Mouse (Mus musculus) granulocyte monocyte progenitor cell, adult 5-6 weeks (primary cell): ENCODE measurements around the gene Klf11. TPM values are rescaled to one million over a fixed set of nuclear protein-coding genes. Genes with fewer than 3 reads are reported as not detected.

Experiments used
- ATAC-seq: replicated peaks from 2 replicates; pipeline ENCODE4 v1.8.0; 2016; ENCODE audit warnings: mild to moderate bottlenecking, moderate TSS enrichment, inconsistent platforms; ENCODE audit not compliant: poor library complexity, severe bottlenecking
- total RNA-seq, 2 experiments: library from RNA; stranded (forward) in 1 of 2; stranded (reverse) in 1 of 2; fragments of 200-712, 200-1000 nt in 1 of 2; fragments of >200 nt in 1 of 2; fragmentation: Nextera tagmentation in 1 of 2; gene quantifications; 2 replicates each; pipeline ENCODE4 v1.2.3; 2014 to 2017

The Klf11 gene
- total RNA-seq, 2 experiments from 2014 or later: 7.1 to 10.0 TPM

DNA sequence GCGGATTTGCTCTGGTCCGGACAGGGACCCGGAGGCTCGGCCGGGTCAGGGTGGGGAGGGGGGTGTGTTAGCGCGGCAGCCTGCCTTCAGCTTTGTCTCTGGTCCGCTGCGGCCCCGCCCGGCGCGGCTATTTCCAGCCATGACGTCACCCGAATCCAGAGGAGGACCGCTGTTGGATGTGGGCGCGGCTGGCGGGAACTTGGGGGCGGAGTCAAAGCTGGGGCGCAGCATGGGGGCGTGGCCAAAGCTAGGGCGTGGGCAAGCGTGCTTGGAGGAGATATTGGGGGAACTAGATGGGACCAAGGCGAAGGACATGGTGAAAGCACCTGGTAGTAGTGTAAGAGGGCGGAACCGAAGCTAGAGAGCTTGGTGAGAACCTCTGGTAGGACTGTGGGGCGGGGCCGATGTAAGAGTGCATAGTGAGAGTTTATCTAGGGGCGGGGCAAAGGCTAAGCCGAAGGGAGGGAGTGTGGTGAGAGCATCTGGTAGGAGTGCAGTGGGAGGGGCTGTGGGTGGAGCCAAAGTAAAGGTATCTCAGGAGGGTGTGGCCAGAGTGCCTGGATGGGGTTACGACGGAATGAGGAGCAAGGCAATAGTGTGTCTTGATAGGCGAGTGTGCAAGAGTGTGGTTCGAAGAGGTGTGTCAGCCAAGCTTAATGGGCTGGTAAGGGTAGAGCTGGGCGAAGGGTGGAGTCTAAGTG lies 718 bp downstream of the Klf11 start:
- peak; percentile 66 for ATAC-seq

DNA sequence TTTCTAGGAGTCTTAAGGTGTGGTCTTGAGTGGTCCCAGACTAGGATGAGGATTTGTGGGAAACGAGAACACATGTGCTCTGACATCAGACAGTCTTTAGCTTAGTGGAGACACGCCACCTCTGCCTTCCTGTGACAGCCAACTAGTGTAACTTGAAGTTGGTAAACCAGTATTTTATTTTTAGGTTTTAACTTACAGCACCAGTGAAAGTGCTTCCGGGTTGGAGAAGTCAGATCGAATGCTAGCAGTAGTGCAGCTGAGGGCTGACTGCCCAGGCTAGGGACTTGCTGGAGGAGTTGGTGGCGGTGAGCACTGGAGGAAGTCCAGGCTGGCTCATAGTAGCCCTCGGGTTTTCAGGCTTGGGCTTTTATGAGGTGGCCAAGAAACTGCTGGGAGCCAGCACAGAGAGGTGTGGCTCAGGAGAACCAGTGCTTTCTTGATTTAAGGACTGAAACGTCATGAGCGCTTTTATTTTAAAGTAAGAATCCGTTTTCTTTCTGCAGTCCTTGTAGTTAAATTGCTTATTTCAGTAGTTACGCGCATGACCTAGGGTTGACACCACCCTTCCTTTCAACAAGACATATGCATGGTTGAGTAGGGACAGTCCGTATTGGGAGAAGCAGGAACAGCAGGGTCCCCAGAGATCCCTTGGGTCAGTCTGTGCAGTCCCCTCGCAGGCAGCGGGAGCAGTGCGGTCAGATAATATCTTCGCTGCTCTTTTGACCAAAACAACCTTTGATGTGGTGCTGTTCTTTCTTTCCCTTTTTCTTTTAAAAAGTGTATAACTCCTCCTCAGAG lies 3.2 kb downstream of the Klf11 start:
- no peak for ATAC-seq

GRCm38 (mm10) chr12:24656436-24656835 lies 5.4 kb downstream of the Klf11 start:
- ATAC-seq: no peak

GRCm38 (mm10) chr12:24658998-24659397 lies 7.9 kb downstream of the Klf11 start:
- ATAC-seq: no peak

DNA sequence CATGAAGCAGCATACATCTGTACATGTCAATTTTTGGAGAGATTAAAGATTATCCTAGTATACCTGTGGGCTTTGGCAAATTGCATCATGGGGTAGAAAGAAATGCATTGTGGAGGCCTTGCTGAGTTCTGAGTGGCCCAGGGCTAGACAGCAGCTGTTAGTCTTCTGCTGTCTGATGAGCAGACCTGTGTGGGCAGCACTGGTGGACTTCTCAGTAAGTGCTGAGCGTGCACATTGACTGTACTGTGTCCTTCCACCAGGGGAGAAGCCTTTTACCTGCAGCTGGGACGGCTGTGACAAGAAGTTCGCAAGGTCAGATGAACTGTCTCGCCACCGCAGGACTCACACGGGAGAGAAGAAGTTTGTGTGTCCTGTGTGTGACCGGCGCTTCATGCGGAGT lies 8.8 kb downstream of the Klf11 start:
- no peak for ATAC-seq

DNA sequence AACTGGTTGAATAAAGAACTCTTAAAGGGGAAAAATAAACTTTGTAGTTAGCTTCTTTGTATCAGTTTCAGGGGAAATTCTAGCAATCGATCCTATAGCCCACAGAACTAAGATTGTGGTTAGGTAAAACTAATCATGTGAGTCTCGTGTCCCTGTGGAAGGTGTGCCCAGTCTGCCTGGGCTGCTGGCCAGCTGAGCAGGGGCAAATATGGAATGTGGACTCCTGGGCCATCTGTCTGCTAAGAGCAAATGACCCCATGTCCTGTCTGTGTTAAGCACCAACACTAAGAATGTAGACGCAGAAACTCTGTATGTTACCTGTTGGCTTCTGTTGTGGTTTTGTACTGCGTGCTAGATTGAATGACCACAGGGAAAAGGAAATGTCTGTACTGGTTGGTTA lies 10.0 kb downstream of the Klf11 start:
- no peak for ATAC-seq

GRCm38 (mm10) chr12:24662131-24662530 lies 11.1 kb downstream of the Klf11 start:
- peak; percentile 75 for ATAC-seq

DNA sequence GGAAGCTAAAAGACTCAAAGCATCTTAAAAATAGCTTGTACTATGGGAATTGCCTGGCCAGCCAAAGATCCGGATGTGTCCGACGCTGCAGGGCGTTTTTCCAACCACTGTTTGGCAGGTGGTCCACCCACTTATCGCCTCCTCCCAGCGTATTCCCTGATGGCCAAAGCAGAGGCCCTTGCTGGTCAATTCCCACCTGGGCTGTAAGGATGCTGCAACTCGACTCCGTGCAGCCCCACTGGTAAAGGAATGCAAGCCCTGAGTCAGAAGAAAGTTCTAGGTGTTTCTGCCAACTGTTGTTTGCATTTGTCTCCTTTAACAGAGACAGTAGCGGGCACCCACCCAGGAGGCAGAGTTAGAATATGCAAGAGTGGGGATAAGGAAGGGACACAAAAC lies 29.0 kb downstream of the Klf11 start:
- ATAC-seq: no peak

- ATAC-seq: peak; percentile 24; the same call in 1 of the 2 replicates
These were observed 29.6 kb downstream of the Klf11 start for GRCm38 (mm10) chr12:24680492-24681285.

GRCm38 (mm10) chr12:24681286-24682023 lies 30.4 kb downstream of the Klf11 start, which contains the start of gene Cys1:
TSS of gene Cys1 (minus strand) at chr12:24681813.
- ATAC-seq: peak; percentile 50

DNA sequence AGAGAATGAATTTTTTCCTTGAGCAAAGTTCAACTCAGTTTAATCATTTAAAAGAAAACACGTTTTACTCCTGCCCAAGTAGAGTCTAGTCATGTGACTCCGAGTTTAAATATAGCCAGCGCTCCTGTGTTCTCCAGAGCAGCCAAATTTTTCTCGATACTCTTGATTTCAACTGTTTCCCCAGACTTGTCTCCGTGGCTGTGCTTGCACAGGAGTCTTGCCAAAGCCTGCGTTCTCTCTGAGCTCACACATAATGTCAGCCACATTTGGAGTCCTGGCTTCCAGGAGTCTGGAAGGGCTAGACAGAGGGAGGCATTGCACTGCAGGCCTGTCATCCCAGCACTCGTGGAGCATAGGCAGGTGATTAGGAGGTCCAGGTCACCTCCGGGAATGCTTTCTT lies 31.5 kb downstream of the Klf11 start:
- ATAC-seq: no peak

- ATAC-seq: no peak
These were observed 32.4 kb downstream of the Klf11 start for GRCm38 (mm10) chr12:24683461-24683860.

DNA sequence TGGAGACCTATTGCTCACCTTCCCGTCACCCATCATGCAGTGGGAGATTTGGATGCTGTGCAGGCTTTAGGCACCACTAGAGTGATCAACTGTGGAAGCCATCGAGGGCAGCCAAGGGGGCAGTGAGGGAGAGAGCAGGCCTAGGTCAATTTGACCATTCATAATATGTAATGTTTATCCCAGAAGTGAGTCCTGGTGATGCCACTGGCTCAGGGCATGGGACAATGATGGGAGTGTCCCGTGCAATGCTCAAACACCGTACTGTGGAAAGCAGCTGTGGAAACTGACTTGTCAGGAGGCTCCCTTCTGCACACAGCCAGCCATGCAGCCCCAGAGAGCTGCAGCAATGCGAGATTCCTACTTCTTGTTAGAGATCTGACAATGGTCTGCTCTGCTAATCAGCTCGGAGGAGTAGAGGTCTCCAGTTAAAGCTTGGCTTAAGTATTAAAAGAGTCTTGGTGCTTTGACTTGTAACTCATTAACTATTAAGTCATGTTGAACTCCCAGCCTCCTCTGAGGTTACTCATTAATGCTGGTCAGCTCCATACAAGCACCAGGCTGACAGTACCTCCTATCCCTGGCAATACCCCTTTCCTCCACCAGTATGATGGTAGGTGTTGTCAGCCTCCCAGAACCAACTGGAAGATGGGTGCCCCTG lies 35.1 kb downstream of the Klf11 start:
- no peak for ATAC-seq

DNA sequence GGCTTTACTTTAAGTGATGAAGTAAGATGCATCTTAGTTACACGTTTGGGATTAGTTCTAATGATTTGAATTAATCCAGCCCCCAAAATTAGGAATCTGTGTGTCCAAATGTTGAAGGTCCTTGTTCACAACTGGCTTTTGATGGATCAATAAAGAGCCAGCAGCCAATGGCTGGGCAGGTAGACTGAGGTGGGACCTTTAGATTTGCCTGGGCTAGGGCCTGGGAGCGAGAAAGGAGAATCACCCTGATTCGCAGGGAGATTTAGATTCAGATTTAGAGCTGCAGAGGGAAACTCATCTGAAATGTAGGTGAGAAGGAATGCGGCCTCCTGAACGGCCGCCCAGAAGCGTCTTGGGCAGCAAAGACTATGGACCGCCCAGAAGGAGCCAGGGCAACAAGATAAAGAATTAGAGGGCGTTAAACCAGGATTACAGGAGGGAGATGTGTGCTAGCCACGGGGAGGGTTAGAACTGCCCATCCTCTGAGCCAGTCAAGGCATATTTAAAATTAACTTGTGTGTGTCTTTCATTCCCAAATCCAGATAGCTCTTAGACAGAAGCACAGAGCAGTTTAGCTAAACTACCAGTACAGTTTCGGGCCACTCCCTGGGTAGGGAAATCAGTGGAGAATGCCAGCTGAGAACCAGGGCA lies 35.7 kb downstream of the Klf11 start:
- ATAC-seq: no peak

DNA sequence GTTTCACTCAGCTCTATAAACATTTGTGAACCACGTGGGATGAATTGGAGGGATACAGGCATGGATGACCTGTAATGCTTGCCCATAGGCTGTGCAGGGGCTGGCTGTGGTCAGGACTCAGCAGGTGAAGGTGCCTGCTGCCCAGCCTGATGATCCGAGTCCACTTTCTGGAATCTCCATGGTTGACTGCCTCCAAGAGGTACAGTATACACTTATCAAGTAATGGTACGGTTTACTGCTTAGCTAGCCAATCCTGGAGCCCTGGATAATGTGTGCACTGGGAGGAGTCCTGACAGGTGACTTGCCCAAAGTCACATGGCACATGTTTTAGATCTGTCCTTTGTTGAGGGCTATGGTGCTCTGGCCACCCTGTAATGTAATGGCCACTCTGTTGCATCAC lies 39.3 kb downstream of the Klf11 start:
- ATAC-seq: no peak

DNA sequence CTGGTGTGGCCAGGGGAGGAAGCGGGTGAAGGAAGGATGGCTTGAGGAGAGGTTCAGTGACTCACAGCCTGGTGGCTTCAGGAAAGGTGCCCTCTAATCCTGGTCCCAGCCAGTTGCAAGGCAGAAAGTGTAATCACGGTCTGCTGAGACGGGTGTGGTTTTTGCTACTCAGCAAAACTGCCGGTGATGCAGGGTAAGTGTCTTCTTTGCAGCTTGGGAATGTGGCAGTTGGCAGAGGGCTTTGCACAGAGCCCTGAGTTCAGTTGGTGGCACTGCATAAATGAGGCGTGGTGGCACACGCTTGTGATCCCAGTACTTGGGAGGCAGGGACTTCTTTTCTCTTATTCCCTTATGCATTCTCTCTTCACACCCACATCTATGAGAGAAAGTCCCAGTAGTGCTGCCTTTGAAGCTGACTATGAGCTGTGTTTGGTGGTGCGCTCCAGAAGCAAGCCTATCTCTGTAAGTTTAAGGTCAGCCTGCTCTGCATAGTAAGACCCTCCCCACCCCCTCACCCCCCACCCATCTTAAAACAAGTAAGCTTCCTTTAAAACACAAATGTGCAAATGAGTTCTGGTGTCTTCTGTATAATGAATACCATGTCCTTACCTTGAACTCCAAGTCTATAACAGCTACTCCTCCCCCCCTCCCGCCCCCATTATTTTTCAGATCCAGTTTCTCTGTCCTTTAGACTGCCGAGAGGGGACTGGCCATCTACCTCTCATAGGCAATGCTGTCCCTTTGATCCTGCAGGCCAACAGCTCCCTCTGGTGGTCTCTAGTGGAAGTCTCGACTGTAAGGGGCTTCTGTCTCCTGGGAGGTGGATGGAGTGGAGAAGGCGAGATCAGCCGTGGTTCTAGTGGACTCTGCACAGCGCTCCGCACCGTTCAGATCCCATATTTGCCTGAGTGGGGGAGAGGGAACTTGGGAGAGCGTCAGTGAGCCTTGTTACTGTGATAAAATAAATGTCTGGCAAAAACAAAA lies 45.7 kb downstream of the Klf11 start:
- ATAC-seq: peak; percentile 95

DNA sequence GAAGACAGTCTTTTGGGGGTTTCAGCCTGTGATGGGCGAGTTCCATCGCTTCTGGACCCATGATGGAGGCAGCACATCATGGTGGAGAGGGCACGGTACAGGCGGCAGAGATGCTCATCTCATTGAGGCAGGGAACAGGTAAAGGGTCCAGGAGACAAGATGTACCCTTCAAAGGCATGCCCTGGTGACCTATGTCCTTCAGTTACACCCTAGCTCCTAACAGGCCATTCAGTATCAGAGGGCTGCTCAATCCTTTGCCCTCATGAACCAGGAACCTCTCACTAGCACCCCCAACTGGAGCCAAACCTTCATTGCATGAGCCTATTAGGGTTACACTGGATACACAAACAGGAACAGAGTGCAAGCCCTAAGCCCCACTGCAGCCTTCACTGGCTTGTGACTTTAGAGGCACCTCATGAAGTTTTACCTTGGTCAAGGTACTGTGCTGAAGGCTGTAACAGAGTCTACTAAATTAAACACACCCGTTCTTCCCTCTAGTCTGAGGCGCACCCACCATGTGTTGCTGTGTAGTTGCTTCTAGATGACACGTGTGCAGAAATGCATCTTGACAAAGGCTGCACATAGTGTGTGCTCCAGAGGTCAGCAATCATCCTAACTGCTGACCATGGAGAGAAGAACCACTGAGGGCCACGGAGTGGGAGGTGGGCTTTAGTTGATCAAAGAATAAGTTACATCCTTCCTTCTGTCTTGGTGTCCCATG lies 46.6 kb downstream of the Klf11 start:
- ATAC-seq: peak; percentile 72
